Mouse (Mus musculus) adrenal gland, postnatal 10 days (tissue): Measurements from ENCODE around the gene Armc12. TPM values are rescaled to one million over a fixed set of nuclear protein-coding genes. Genes with fewer than 3 reads are reported as not detected.
A peak's percentile ranks its signal among the peaks of the same experiment; 100 is the strongest.

Source experiments
- DNase-seq: peaks from one replicate; pipeline ENCODE4 v3.0.0; 2021; ENCODE audit warnings: mixed read lengths
- total RNA-seq, 2 experiments: library from RNA; stranded (reverse); gene quantifications; 2 replicates each; pipeline ENCODE4 v1.2.3; 2021

Gene Armc12
- total RNA-seq, 2 experiments from 2014 or later = not detected

DNA sequence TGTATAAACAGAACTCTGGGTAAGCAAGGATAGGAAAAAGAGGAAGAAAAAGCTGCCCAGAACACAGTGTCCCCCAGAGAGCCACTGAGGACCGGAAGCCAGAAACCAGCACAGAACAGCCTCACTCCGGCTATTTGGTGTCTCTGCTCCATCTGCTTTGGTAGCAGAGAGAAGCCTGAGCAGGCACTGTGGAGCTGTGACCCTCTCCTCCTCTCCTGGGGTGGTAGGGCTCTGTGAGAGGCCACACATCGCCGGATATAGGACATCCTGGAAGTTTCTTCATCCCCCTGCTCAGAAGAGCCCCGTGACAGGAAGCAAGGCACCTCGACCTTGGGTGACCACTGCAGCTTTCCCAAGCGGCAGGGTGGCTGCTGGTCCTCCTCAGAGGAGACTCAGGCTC lies 16.8 kb upstream of the Armc12 start:
- peak; percentile 50 for DNase-seq

DNA sequence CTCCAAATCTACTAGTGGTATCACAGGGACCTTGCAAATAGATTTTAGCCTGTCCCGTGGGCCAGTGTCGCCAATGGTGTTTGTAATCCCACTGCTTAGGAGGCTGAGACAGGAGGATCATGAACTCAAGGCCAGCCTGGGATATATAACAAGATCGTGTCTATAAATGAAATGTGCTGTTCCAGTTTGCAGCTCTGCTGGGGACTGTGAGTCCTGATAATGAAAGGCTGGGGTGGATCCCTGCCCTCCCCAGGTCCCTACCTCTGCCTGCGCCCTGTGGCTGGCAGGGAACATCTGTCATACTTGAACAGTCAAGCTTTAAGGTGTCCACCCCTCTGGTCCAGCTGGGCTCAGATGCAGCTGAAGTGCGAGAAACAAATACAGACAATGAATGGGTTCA lies 16.1 kb upstream of the Armc12 start:
- DNase-seq = no peak

DNA sequence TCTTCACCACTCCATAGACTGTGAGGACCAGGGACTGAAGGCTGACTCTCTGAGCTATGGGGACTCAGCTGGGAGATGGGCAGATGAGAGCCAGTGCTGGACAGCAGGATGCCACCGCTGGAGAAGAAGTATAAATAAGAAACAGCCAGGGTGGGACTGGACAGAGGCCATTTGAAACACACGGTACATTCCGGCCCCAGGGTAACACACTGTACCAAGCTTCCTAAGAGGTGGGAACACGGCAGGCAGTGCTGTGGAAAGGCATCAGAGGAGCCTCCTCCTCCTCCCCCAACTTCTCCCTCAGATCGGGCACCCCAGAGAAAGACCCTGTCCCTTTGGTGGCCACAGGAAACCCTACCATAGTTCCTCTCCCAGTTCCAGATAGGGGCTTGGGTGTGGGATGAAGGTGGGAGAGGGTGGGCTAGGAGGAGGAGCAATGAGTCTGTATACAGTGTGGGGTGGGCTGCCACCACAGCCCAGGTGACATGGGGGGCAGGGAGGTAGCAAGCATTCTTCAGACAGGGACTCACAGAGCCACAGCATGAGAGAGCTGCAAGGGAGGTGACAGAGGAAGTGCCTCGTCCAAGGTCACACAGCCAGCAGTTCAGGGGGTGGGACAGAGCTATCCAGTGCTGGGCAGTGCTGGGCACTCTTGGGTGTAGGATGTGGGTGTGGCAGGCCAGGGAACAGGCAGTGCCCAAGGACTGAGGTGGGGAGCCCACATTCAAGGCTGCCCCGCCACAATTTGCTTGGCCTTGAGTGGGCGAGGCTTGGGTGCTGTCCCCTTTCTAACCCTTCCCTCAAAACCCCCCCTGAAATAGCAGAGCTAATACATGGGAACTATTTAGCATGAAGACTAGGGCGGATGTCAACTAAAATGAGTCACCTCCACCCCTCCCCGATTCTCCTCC lies 14.9 kb upstream of the Armc12 start:
- peak; percentile 63 for DNase-seq

DNA sequence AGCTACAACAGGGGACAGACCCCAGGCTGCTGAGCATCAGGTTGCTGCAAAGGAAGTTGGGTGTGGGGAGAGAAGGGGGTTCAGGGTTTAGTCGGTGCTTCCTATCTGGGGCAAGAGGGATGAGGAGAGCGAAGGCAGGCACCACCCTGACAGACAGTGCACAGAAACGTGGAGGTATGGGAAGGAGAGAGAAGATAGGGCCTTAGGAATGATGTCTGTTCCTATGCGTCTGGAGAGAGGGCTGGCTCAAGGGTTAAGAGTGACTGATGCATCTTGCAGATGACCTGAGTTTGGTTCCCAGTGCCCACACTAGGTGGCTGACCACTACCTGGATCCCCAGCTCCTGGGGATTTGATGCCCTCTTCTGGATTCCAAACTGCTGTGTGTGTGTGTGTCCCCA lies 13.7 kb upstream of the Armc12 start:
- DNase-seq = no peak

DNA sequence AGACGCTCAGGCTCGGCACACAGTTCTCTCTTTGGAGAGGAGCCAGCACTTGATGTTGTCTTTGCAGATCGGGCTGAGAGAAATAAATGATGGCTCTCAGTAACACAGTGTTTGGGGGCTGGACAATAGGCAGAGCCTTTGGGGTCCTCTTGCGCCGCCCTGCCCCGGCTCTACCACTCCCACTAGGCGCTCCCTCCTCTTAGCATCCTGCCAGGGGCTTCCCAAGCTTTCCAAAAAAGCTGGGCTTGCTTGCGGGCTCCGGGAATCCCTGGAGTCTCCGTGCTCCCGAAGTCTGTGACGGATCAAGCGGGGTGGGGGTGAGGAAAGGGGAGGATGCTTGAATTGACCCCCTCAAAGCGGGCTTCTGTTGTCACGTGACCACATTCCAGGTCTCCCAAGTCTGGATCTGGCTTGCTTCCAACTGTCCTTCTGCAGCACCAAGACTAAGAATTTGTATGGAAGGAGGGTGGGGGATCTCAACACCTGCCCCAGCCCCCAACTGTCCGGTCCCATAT lies 13.1 kb upstream of the Armc12 start, which contains the start of gene Fkbp5:
Fkbp5 (minus strand) TSS at position 87 of the 515 bp plus-strand sequence.
- DNase-seq = peak; percentile 65

DNA sequence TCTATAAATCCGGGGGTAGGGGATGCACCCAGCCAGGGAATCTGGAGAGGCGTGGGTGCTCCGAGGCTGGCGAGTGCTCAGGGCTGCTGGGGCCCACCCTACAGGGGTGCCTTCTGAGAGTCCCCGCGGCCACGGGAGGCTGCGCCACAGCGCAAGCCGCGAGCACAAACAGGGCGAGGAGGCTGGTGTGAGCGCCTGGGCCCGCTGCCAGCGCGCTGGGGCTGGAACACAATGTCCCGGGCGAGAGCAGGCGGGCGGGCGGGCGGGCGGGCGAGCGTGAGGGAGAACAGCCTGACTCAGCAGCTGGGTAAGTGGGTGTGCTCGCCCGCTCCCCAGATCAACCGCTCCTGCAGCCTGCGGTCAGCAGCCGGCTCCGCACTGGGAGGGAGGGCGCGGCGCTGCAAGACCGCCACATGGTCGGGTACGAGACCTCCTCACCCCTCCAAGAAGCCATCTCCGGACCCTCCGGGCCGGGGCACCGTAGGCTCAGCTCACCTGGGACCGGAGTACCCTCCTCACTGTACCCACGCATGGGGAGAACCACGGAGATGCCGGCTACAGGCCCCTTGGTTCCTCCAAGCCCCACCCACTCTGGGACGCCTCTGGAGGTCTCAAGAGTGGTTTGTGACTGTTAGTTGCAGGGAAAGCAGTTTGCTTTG lies 12.5 kb upstream of the Armc12 start:
- peak; percentile 94 for DNase-seq

DNA sequence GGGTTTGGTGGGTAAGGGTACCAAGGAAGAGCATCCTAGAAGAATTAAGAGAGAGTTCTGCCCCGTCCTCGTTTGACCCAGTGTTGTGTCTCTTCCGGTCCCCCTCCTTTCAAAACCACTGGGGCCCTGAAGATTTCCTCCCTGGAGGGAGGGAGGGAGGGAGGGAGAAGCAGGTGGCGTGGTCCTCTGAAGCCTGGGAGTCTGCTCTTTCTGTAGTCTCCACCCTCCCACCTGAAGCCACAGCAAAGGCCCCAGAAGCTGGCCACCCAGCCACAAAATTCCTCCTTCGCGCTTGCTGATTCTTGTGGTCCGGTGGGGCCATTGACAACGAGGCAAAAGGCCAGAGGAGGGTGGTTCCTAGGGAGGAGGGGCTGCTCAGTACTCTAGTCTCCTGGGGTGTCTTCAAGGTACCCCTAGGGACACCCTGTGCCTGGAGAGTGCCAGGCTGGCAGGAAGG lies 12.0 kb upstream of the Armc12 start:
- DNase-seq = peak; percentile 62

DNA sequence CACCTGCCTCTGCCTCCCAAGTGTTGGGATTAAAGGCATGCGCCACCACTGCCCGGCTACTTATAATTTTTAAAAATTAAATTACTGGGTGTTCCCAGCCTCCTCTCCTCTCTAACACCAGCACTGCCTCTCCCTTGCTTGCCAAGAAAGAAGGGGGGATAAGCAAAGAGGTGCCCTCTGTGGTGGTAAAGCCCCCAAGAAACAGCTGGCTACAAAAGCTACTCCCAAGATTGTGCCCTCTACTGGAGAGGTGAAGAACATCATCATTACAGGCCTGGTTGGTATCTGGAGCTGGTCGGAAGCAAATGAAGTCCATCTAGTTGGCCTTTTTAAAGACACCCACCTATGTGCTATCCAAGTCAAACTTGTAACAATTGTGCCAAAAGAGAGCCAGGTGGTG lies 10.8 kb upstream of the Armc12 start:
- DNase-seq = no peak

DNA sequence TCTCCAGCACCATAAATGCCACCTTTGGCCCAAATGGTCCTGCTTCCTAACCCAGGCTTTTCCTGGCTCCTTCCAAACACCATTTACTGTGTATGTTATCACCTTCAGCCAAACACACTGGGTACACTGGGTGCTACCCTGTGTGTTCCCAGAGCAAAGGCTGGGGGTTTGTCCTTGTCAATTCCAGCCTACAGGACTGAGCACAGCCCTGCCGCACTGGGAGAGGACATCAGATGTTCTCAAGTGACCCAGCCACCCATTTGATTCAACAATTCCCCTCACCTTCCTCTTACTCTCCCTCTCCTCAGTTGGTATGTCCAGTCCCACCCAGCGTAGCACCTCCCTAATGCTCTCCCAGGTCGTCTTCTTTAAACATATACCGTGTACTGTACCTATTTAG lies 10.0 kb upstream of the Armc12 start:
- no peak for DNase-seq

DNA sequence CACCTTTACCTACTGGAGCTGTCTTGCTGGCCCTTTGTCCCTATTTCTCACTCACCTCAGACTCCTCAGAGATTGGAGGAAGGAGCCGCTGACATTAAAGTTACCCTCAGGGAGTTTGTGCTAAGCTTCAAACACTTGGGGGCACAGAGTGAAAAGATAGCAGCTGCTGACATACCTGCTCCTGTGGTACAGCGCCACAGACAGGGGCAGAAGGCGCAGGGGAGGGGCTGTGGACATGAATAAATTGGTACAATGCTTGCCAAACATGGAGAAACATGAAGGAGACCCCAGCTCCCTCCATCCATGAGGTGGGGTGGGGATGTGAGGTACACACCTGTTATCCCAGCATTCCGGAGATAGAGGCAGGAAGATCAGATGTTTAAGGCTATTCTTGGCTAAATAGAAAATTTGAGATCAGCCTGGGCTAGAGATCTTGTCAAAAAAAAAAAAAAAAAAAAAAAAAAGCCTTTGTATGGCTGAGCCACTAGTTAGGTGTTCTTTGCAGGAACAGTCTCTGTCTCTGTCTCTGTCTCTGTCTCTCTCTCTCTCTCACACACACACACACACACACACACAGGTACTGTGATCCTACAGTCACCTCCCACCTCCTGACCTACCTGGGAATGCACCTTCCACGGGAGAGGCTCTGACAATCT lies 9.4 kb upstream of the Armc12 start:
- no peak for DNase-seq

DNA sequence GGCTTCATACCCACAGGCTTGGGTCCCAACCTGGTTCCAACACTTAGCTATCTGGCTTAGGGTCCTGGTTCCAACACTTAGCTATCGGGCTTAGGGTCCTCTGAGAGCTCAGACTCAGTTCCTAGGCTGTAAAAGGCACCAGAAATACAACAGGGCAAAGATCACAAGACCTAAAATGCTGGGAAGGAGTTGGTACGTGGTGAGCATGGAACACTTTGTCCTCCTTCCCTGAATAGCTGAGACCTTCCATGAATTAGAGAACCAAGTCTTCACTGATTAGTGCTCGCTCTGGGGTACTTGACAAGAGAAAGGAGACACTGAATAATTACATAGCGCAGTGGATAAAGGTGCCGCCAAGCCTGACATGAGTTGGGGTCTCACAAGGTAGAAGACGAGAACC lies 8.7 kb upstream of the Armc12 start:
- no peak for DNase-seq

DNA sequence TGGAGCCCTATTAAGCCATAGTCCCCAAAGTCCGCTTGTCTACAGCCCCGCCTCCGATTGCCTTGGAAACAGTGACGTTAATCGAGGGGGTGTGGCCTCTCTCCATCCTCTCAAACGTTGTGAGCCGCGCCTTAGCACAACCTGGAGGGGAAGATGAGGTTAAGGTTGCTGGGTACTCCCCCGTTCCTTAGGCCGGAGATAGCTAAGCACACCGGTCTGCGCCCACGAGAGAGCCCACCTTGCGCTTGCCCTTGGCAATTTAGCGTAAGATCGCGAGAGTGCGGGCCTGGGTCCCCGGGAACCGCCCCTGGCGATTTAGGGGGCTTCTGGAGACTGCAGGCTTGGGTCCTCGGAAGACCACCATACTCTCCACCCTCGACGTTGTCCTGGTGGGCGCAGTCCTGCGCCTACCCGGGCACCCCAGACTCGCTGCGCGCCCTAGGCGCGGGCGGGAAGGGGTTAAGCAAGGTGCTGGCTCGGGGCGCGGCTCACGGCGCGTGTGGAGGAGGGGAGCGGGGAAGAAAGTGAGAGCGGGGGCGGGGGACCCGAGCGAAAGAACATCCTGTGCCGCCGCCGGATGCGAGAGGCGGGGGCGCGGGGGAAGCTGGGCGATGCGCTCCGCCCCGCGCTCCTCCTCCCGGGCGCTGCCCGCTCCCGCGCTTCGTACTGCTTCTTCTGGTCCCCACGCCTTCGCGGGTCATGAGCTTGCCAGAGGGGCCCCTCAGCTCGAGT lies 7.8 kb upstream of the Armc12 start:
- DNase-seq = peak; percentile 93

DNA sequence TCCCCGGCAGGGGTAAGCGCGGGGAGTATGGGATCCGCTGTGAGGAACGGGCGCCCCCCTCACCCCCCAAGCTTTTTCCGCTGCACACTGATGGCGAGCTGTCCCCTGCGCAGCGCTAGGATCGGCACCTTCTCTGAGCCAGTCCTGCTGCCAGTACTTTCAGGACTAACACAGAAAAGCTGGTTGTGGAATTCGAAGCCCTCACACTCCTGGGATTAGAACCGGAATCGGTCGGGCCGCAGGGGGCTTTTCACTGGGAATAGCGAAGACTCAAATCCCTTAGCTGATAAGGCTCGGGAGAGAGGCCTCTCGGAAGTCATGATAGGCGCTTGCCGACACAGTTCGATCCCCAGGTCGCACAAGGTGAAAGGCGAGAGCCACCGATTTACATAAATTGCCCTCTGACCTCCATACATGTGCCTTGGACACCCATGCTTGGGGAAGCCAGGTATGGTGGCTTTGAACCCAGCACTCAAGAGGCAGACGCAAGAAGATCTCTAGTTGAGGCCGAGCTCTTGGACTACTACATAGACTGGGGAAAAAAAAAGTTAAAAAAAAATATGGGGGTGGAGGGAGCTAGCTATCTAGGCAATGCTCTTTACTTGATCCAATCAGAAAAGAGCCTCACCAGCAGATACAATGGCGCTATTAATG lies 7.1 kb upstream of the Armc12 start:
- no peak for DNase-seq

DNA sequence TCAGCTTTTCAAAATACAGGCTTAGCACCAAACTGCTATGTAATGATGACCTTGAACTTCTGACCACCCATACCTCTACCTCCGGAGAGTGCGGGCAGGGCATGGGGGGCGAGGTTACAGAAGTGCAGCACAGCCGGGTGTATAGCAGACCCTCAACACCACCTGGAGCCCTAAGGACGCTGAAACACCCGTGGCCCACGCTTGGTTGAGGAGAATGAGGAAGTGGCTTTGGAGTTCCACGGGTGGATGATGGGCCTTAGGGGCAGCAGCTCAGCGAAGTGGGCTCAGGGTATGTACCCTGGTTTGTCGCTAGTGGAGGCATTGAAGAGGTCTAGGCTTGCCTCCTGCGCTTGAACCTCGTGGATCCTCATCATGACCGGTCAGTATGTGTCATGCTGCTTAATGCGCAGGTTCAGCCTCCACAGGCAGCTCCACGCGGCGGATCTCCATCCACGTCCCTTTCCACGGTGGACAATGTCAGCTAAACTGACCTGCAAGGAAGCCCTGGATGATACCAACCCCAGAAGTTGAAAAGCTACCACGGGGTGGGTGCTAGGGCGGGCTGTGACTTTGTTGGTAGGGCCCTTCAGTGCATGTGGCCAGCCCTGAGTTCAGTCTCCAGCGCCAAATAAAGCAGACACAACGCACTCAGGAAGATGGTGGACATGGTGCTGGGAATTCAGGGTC lies 6.5 kb upstream of the Armc12 start:
- DNase-seq = no peak

DNA sequence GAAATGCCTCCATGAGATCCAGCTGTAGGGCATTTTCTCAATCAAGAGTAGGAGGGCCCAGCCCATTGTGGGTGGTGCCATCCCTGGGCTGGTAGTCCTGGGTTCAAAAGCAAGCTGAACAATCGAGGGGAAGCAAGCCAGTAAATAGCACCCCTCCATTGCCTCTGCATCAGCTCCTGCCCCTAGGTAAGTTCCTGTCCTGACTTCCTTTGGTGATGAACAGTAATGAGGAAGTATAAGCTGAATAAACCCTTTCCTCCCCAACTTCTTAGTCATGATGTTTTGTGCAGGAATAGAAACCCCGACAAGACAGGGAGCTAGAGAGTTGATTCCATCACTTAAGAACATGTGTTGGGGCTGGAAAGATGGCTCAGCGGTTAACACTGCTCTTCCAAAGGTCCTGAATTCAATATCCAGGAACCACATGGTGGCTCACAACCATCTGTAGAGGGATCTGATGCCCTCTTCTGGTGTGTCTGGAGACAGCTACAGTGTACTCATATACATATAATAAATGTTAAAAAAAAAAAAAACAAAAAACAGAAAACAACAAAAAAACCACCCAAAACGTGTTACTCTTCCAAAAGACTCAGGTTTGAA lies 5.7 kb upstream of the Armc12 start:
- DNase-seq = no peak

DNA sequence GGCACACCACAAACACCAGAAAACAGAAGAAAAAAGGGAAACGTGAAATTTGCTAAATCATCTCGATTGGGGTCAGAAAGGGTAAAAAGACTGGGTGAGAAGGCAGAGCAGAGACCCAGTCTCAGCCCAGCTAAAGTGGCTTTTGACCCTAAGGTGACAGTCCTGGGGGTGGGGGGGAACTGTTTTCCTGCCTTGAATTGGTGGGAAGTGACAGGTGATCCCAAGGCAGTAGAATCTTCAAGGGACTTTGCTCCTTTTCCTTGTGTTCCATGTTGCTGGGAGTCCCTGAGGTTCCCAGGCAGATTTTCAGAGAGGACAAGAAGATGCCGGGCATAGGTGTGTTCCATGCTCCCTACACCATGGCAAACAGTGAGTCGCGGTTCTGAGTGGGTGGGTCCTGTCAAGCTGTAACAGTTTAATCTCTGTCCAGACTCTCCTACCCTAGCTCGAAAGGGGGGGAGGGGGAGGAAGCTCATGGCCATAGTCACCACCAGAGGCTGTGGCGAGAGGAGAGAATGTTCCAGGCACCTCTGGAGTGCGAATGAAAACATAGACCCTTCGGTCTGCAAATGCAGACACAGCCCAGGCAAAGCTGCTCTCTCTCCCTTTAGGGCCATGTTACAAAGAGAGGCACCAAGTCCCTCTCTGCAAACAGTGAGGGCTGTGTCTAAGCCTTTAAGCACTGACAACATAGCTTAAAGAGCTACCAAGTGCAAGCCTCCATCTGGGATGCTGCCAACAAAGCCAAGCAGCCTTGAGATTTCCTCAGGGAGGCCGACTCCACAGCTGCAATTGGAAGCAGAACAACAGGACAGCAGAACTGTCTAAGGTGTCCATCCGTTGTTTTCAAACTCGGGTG lies 3.2 kb upstream of the Armc12 start:
- DNase-seq = peak; percentile 85

DNA sequence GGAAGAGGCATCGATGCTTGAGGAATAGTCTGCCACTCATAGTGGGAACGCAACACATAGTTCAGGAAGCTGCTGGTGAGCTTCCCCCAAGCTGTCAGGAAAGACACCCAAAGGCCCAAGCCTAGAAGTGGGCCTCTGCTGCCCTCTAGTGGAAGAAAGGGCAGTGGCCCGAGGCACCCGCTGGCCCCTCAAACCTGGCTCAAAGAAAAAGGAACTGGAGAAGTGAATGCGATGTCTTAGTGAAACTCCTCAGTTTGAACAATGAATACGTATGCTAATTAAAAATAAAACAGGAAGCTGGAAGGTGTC lies 2.6 kb upstream of the Armc12 start:
- DNase-seq = peak; percentile 92

DNA sequence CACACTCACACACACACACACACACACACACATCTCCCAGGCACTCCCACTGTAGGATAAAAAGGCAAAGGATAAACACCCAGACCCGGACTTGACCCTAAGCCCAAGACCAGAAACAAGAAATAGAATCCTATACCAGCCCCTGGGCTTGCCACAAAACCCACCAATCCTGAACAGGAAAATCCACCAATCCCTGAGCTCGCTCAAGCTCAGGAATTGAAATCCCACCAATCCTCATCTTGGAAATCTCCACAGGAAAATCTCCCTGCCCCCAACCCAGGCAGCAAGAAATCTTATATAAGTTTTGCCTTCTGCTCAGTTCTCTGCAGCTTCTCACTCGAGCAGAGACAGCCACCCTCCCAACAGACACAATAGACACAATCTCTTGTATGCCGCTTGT lies 1.5 kb upstream of the Armc12 start:
- no peak for DNase-seq

DNA sequence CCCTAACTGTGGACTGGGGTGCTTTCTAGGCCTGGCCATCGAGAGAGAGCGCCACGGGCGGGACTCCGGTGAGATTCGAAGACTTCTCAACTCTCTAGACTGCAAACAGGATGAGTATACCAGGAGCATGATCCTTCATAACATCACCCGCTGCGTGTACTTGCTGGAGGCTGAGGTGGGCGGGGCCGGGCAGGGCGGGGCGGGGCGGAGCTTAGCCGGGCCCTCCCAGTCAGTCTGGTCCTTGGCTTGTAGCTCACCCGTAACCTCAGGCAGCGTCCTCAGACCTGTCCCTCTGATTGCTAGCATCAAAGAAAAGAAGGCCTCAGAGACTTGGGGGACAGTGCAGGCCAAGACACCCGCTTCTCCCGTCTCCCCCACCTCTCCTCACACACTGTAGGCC lies 1.3 kb downstream of the Armc12 start:
- no peak for DNase-seq

DNA sequence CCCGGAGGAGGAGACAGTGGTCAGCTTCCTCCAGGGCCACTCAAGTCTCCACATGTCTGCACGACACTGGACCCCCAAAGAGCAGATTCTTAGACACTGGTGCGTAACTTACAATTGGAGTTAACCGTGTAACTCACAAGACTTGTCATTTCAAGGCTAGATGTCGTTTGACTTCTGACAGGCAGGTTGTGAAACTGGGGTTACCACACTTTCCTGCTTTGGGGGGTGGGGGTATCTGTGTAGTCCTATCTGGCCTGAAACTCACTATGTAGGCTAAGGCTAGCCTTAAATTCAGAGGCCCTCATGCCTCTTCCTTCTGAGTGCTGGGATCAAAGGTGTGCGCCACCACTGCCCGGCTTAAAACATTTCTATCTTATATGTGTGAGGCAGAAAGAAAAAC lies 2.0 kb downstream of the Armc12 start:
- no peak for DNase-seq
